Mouse (Mus musculus) left cerebral cortex, adult 2 months (tissue): Measurements from ENCODE around the gene Cckbr. TPM values are rescaled to one million over a fixed set of nuclear protein-coding genes. Genes with fewer than 3 reads are reported as not detected.
"Not testable (repeated sequence)": the region's sequence is repeated elsewhere in the genome, so short reads cannot be mapped to it uniquely, and the experiment has no call there.

Experiments used
- DNase-seq, 2 experiments: peaks; one replicate each; pipeline ENCODE4 v3.0.0; 2021 to 2022; ENCODE audit warnings: low spot score in 2 of 2, mixed read lengths in 1 of 2; ENCODE audit errors: extremely low spot score in 1 of 2
- H3K27ac ChIP-seq: fragments of 200-600 bp; 2 replicates; pipeline ENCODE4 v1.8.1; 2022
- H3K4me3 ChIP-seq: fragments of 200-600 bp; 2 replicates; pipeline ENCODE4 v1.8.1; 2022
- CTCF ChIP-seq: fragments of 200-600 bp; IDR thresholded peaks from 2 replicates; pipeline ENCODE4 v1.8.1; 2022; ENCODE audit warnings: antibody characterized with exemption, mild to moderate bottlenecking, moderate library complexity
- intact Hi-C: fragments of 180-260 bp; cut with DNase I; formaldehyde crosslinking; loops from one replicate; pipeline ENCODE4 v1.15.1; 2025
- total RNA-seq, 2 experiments: library from RNA; stranded (reverse); gene quantifications; 2 replicates each; pipeline ENCODE4 v1.2.3; 2021

The Cckbr gene
- total RNA-seq, 2 experiments from 2014 or later: 64.9 to 65.5 TPM

DNA sequence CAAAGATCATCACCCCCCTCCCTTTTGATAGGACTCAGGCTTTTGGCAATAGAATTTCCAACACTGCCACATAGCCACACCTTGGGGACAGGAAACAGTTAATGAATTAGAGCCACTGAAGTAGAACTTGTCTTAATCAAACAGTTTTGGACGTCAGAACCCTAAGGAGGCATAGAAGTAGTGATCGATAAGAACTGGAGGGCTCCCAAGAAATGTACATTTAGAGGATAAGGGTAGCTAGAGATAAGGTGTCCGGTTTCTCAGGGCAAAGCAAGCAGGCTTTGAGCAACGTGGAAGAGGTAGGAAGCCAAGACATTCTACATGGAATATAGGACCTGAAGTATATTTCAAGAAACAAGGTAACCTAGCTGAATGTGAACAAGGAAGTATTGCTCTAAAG lies 15.9 kb downstream of the Cckbr start:
- Histone ChIP-seq H3K4me3 (no peak overlapping the region), H3K27ac (no peak overlapping the region)
- intact Hi-C loops: no loop called here
- no peak for TF ChIP-seq CTCF
- no peak for DNase-seq

- Histone ChIP-seq H3K27ac (no peak overlapping the region), H3K4me3 (no peak overlapping the region)
- no peak for TF ChIP-seq CTCF
- intact Hi-C loops: no loop called here
- DNase-seq: no peak
Measured at GRCm38 (mm10) chr7:105445076-105445475, 19.5 kb downstream of the Cckbr start.

DNA sequence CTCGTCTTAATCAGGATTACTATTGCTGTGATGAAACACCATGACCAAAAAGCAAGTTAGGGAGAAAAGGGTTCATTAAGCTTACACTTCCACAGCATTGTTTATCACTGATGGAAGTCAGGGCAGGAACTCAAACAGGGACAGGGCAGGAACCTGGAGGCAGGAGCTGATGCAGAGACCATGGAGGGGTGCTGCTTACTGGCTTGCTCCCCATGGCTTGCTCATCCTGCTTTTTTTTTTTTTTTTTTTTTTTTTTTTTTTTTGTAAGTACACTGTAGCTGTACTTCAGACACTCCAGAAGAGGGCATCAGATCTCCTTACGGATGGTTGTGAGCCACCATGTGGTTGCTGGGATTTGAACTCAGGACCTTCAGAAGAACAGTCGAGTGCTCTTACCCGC lies 27.8 kb downstream of the Cckbr start:
- intact Hi-C loops, DNase-seq, H3K4me3 ChIP-seq, H3K27ac ChIP-seq: not testable (repeated sequence)

DNA sequence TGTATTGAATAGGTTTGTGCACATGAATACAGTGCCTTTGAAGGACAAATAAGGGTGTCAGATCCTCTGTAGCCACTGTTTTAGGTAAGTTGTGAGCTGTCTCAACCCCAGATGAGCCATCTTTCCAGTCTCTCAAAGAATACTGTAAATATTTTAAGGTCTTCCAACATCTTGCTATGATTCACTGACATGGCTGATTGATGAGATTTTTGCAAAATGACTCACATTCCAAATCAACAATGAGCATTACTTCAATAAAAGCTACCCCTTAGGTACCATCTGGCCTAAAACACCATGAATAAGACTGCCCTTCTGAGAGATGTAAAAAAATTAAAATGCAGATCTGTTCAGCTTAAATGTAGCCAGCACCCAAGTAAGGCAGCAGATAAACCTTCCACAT lies 33.0 kb downstream of the Cckbr start:
- no peak for DNase-seq
- intact Hi-C loops: no loop called here
- Histone ChIP-seq H3K27ac (no peak overlapping the region), H3K4me3 (no peak overlapping the region)
- no peak for TF ChIP-seq CTCF

GRCm38 (mm10) chr7:105465505-105465904 lies 40.0 kb downstream of the Cckbr start:
- not testable (repeated sequence) for H3K4me3 ChIP-seq
- peak overlapping the region; percentile 70 for H3K27ac ChIP-seq
- DNase-seq: peak; percentile 60 to 63
- intact Hi-C loops: loop anchor here (1.0 kb wide), 1 partner anchor 22 kb away; no protein-coding TSS in a partner anchor

GRCm38 (mm10) chr7:105472607-105473006 lies 47.1 kb downstream of the Cckbr start:
- intact Hi-C loops: no loop called here
- H3K4me3 ChIP-seq: no peak overlapping the region
- TF ChIP-seq CTCF: peak; percentile 60
- no peak overlapping the region for H3K27ac ChIP-seq
- no peak for DNase-seq

DNA sequence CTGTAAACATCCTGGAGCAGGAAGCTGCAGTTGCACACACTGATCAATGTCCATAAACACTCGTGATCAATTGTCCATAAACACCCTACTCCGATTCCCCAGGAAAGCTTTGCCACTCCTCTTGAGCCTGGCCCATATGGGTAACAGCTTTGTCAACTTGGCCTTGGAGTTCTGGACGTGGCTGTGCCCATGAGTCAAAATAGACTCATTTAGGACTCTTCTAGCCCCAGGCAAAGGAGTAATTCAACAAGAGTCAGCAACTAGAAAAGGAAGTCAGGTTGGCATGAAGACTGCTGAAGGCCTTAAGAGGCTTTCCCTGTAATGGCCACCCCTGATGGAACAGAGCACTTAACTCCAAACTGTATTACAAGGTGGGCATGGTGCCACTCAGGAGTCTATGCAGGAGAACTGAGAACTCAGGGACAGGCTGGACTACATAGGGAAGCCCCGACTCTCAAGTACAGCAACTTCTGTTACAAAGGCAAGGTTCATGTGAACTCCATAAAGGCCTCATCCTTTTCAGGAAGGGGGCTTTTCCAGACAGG lies 49.3 kb downstream of the Cckbr start:
- intact Hi-C loops: no loop called here
- Histone ChIP-seq H3K4me3 (no peak overlapping the region), H3K27ac (peak overlapping the region; percentile 4; the same call in 1 of the 2 replicates)
- no peak for TF ChIP-seq CTCF
- no peak for DNase-seq

GRCm38 (mm10) chr7:105475396-105475949 lies 49.9 kb downstream of the Cckbr start:
- Histone ChIP-seq H3K27ac (peak overlapping the region; percentile 4; the same call in 1 of the 2 replicates), H3K4me3 (no peak overlapping the region)
- TF ChIP-seq CTCF: no peak
- DNase-seq: no peak
- intact Hi-C loops: no loop called here

GRCm38 (mm10) chr7:105476683-105477432 lies 51.3 kb downstream of the Cckbr start:
- Histone ChIP-seq H3K27ac (no peak overlapping the region), H3K4me3 (no peak overlapping the region)
- no peak for TF ChIP-seq CTCF
- intact Hi-C loops: loop anchor here (1.0 to 2.0 kb wide), 2 partner anchors 38 to 306 kb away; no protein-coding TSS in a partner anchor
- no peak for DNase-seq

- DNase-seq: no peak
- no peak for TF ChIP-seq CTCF
- no peak overlapping the region for H3K27ac ChIP-seq
- no peak overlapping the region for H3K4me3 ChIP-seq
- intact Hi-C loops: loop anchor here (1.0 to 2.0 kb wide), 2 partner anchors 38 to 307 kb away; no protein-coding TSS in a partner anchor
Measured at GRCm38 (mm10) chr7:105477433-105477700, 51.8 kb downstream of the Cckbr start.

GRCm38 (mm10) chr7:105477841-105478240 lies 52.3 kb downstream of the Cckbr start:
- H3K4me3 ChIP-seq: no peak overlapping the region
- TF ChIP-seq CTCF: peak; percentile 75
- peak; percentile 53 to 60 for DNase-seq
- intact Hi-C loops: loop anchor here (1.0 to 2.0 kb wide), 3 partner anchors 37 to 307 kb away; no protein-coding TSS in a partner anchor
- H3K27ac ChIP-seq: no peak overlapping the region; the same call in 1 of the 2 replicates

- intact Hi-C loops: loop anchor here (2.0 kb wide), 1 partner anchor 66 kb away; no protein-coding TSS in a partner anchor
- H3K4me3 ChIP-seq: no peak overlapping the region
- no peak for TF ChIP-seq CTCF
- no peak for DNase-seq
- H3K27ac ChIP-seq: no peak overlapping the region; the same call in 1 of the 2 replicates
Measured at GRCm38 (mm10) chr7:105478344-105478743, 52.8 kb downstream of the Cckbr start.

DNA sequence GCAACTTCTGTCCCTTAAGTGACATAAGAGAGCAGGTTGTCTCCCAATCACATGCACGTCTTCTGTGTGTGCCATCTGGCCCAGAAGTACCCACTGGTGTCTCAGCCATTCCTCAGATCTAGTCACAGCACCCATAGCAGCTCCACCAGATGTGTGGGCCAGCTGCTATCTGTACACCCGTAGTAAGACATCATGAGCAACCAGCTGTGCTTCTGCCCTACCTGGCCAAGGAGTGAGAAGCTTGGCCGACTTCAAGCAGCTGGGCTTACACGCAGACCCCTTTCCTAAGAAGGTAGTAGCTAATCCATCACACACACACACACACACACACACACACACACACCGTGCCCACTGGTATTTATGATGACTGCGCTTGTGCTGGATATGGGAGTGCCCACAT lies 53.7 kb downstream of the Cckbr start:
- no peak for DNase-seq
- no peak for TF ChIP-seq CTCF
- Histone ChIP-seq H3K27ac (no peak overlapping the region; the same call in 1 of the 2 replicates), H3K4me3 (no peak overlapping the region)
- intact Hi-C loops: loop anchor here (2.0 kb wide), 1 partner anchor 66 kb away; no protein-coding TSS in a partner anchor
